Mouse (Mus musculus): Measurements from ENCODE around the gene Scaf1.
"Not testable (repeated sequence)": the region's sequence is repeated elsewhere in the genome, so short reads cannot be mapped to it uniquely, and the experiment has no call there.

Gene Scaf1

DNA sequence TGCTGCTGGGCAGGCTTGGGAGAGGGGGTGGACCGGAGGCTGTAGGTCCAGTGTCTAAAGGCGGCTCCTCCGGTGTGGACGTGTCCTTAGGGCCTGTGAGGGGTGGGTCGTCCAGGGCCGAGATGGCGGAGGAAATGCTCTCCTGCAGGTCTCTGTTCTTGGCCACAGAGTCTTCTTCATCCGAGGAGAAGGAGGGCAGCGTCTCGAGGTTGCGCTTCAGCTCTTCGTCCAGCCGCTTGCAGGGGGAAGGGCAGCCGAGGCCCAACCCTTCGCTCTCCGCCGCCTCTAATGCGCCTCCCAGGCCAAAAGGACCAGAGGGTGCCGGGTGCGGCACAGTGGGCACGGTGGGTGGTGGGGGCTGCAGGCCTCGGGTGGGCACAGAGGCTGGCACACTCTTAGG lies 29.6 kb upstream of the Scaf1 start:
- DNase-seq (ENCODE audit: low spot score in 2 of 2): no peak

DNA sequence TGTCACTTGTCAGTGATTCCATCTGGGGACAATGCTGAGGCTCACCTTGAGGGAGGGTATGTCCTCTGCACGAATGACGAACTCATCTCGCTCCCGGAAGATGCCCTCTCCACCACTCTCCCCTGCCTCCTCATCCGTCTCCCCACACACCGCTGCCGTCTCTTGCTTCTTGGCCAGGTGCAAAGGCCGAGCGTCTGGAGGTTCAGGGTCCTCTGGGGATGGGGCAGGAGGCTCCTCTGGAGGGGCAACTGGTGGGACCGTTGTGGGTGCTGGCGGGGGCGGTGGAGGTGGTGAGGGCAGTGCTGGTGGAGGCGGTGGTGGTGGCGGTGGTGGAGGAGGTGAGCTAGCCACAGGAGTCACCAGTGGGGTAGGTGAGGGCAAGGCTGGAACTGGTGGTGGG lies 27.1 kb upstream of the Scaf1 start:
- DNase-seq (ENCODE audit: low spot score in 2 of 2): no peak

DNA sequence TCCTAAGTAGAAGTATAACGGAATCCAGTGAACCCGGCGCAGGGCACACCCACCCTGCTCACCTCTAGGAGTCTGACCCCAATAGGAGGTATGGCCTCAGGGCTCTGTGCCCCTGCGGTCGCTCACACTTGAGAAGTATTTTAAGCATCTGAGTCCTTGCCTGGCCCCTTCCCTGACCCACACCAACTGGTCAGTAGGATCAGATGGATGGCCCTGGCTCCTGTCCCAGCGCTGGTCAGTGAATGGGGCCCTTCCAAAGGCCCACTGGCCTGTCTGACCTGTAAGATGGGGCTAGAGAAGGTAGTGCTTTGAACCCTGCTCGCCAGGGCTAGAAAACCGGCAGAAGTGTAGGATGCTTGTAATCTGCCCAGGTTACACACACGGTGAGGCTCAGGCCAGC lies 24.7 kb upstream of the Scaf1 start:
- DNase-seq (ENCODE audit: low spot score in 2 of 2): no peak

DNA sequence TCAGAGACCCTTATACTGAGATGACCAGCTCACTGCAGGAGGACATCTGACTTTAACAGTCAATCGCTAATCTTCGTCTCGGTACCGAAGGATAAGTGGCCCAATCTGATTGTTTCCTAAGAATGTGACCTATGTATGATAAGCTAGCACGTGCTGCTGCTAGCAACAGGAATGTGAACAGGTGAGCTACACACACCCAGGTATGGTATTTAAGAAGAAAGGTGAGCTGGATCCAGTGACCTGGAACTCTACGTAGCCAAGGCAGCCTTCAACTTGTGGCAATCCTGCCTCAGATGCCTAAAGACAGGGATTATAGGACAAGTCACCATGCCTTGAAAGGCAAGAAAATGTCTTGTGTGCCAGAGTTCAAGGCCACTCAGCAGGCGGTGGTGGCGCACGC lies 22.2 kb upstream of the Scaf1 start:
- DNase-seq (ENCODE audit: low spot score in 2 of 2): no peak

DNA sequence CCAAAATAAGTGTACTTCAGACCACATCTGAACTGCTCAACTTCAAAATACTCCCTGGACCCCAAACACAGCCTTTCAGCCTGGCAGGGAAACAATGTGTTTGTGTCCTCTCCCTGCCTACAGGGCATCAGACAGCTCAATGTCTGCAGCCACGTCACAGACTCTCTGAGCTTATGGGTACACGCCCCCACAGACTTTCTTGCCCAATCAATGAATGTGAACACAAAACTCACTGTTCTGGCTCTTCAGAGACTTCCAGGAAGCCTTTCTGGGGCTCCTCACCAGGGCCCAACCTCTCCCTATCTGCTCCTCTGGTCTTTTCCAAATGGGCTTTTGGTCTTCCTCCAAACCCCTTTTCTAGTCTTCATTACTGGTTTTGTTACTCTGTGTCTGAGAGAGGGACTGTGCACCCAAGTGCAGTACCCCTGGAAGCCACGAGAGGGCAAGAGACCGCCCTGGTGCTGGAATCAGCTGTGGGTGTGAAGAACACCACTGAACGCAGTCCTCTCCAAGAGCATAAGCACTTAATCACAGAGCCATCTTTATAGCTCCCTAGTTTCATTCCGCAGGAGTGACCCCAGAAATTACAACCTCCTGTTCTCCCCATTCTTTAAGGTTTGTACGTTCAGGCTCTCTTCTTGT lies 21.7 kb upstream of the Scaf1 start:
- peak; percentile 55 to 67 for DNase-seq (ENCODE audit: low spot score in 2 of 2)

DNA sequence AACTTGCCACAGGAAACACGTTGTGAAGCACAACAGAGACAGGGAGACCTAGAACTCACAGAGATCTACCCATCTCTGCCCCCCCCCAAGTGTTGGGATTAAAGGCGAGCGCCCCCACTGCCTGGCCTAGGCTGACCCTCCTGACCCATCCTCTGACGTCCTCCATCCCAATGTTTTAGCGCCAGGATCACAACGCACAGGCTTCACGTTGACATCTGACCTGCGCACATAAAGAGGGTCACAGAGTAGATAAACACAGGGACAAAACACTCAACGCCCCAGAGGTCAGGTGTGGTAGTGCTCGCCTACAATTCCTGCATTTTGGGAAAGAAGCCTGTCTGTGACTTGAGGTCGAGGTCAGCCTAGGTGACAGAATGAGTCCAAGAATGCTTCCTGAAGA lies 20.5 kb upstream of the Scaf1 start:
- DNase-seq (ENCODE audit: low spot score in 2 of 2): no peak

DNA sequence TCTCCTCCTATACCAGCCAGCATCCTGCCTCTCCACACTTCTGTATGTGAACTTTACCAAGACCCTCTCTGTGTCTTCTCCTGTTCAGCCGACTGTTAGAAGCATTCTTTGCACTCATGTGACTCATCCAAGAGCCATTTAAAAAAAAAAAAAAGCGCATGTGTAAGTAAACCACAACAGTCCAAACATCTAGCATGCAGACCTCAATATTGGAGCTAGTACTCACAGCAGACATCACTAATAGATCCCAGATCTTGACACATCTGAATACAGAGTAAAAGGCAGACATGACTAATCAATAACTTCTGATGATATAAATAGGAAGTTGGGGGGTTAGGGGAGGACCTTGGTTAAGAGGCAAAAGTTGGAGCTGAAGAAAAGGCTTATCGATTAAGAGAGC lies 19.5 kb upstream of the Scaf1 start:
- no peak for DNase-seq (ENCODE audit: low spot score in 2 of 2)

DNA sequence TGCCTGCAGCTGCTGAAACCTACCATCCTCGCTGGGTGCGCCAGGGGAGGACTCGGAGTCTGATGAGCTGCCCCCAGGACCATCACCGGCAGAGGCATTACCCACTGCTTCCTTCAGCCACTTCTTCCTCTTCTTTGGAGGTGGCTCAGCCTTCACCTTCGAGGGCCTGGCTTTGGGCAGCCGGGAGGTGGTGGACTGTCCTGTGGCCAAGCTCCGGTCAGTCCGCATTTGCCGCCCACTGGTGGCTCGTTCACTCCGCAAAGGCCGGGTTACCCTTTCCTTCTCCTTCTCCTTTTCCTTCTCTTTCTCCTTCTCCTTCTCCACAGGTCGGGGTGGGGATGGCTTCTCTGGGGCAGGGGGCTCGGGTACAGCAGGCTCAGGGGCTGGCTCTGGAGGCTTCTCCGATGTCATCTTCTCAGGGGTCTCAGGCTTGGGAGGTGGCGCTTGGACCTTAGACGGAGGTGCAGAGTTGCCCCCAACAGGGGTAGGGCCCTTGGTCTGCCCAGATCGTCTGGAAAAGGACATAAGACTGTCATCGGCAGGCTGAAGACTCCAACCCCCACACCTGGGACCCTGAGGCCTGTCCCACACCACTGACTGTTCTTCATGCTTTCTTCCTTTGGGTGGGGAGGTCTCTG lies 17.7 kb upstream of the Scaf1 start:
- no peak for DNase-seq (ENCODE audit: low spot score in 2 of 2)

DNA sequence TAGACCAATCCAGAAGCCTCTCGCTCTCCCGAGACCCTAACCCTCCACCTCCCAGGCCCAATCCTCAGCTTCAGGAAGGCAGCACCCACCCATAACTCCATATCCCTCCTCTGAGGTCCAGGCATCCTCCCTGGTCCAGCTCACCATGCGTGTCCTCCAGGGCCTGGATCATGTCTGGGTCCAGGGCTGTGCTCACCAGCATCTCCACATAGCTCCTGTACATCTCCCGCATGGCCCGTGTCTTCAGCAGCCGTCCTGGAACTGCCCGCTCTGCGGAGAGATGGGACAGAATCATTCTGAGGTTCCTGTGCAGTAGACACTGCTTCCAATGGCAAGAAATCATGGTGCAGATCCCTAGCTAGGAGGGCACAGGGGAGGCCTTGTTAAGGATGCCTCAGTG lies 14.7 kb upstream of the Scaf1 start:
- no peak for DNase-seq (ENCODE audit: low spot score in 2 of 2)

DNA sequence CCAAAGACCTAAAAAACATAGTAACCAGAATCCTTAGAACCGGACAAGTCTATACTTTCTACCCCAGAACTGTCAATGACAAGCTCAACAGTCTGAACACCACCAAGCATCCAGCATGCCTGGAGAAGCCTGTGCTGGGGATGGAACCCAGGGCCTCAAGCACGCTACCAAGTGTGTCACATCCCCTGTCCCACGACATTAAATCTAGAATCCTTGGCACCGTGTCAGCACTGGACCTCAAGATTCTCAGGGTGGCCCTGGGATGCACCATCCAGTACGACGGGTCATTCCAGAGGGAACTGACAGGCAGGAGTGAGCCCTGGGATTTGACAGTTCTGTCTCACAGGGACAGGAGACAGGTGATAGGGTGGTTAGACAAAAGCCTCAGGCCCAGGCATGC lies 13.8 kb upstream of the Scaf1 start:
- DNase-seq (ENCODE audit: low spot score in 2 of 2): no peak

DNA sequence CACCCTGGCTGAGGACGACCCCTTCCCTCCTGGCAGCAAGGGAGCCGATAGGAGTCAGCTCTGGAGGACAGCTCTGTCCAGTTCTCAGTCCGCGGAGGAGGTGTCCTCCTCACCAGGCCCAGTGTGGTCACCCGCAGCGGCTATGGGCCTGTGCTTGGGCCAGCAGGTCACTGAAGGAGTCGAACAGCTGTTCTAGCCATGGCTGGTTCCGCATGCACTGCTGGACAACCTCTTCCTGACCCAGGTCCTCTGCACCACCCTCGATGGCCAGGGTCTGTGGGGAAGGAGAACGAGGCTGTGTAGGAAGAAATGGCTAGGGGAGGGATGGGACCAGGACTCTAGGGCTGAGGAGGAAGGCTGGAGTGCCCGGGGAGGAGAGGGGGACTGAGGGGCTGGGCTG lies 12.2 kb upstream of the Scaf1 start:
- no peak for DNase-seq (ENCODE audit: low spot score in 2 of 2)

DNA sequence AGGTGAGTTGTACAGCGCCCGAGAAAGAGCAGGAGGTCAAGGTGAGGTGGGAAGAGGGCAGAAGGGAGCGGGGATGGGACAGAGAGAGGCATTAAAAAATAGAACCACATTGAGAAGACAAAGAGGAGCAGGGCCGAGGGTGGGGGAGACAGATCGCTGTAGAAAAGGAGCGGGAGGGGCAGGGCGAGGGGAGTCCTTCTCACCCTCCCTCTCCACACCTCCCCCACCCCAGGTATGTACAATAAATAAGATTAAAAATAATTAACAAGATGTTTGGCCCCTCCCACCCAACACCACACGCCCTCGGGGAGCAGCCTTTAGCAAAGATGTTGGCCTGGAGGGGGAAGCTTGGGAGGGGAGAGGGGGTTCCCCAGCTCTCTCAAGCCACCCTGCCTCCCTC lies 11.6 kb upstream of the Scaf1 start:
- DNase-seq (ENCODE audit: low spot score in 2 of 2): no peak

DNA sequence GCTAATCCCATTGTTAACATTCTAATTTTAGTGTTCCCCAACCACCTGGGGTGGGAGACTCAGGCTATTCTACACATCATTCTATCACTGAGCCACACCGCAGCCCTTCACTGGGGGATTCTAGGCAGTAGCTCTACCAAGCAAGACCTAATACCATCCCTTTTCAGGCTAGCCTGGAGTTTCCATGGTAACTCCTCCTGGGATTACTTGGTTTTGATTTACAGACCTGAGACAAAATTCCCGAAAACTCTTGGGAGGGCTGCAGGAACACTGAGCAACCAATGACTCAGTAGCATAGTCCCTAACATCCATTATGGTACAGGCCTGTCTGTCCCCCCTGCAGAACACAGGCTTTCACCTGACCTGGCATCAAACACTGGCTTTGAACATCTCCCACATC lies 10.1 kb upstream of the Scaf1 start:
- DNase-seq (ENCODE audit: low spot score in 2 of 2): no peak

DNA sequence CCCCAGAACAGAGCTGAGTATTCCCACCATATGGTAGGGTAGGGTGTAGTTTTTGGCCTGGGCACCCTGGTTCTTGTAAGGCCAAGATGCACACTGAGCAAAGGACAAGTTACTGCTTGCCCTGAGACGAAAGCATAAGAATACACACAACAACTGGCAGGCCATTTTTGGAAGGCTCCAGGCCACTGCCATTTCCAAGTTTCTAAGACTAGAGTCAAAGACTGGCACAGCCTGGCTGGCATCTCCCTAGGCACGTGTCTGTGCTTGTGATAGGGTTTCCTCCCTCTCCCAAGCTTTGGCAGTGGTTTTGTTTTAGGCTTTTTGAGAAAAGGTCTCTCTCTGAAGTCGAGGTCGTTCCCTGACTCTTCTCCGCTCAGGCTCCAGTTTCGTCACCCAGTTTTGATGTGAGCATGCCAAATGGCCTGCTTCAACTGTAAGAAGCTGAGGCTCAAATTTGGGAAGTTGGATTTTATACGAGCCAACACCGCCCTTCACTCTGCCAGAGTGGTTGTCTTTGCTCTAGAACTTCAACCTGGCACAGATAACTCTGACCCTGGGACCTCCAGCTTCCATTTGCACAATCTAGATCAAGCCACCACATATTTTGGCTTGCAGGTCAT lies 9.5 kb upstream of the Scaf1 start:
- DNase-seq (ENCODE audit: low spot score in 2 of 2): no peak

DNA sequence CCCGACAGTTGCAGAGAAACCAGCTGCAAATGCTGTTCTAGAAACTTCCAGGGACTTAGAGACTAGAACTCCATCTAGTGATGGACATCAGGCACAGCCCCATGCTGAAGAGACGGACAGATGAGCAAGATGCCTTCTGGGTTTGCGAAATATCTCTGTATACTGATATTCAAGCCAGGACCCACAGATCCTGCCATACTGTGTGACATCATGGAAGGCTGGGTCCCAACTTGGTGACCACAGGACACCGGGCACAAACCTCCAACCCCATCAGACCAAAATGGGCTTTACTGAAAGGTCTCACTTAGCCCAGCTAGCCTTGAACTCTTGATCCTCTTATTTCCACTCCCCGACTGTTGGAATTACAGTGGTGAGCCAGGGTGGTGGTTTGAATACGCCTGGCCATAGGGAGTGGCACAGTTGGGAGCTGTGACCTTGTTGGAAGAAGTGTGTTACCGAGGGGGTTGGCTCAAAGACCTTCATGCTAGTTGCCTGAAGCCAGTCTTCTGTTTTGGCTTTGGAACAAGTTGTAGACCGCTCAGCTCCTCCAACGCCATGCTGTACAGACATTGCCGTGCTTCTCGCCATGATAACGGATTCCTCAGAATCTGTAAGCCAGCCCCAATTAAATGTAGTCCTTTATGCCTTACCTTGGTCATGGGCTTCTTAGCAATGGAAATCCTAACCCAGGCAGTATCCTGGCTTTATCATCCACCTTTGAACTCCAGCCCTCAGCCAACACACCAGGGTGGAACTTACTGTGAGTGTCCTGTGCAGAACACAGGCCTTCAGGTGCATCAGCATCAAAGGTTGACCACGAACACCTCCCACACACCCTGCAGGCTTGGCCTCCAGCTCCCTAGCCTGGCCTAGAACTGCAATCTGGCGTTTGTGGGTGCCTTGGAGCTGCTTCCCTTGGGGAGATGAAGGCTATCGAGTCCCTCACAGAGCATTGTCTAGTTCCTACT lies 8.4 kb upstream of the Scaf1 start:
- DNase-seq (ENCODE audit: low spot score in 2 of 2): no peak

DNA sequence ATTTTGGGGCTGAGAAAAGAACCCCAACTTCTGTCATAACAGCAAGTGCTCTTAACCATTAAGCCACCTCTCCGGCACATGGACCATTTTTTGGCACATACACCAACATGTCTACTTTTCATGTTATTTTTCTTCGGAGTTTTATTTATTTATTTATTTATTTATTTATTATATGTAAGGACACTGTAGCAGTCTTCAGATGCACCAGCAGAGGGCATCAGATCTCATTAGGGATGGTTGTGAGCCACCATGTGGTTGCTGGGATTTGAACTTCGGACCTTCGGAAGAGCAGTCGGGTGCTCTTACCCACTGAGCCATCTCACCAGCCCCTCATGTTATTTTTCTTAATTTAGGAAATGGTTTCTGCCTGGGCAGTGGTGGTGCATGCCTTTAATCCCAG lies 7.5 kb upstream of the Scaf1 start:
- DNase-seq (ENCODE audit: low spot score in 2 of 2): not testable (repeated sequence)

DNA sequence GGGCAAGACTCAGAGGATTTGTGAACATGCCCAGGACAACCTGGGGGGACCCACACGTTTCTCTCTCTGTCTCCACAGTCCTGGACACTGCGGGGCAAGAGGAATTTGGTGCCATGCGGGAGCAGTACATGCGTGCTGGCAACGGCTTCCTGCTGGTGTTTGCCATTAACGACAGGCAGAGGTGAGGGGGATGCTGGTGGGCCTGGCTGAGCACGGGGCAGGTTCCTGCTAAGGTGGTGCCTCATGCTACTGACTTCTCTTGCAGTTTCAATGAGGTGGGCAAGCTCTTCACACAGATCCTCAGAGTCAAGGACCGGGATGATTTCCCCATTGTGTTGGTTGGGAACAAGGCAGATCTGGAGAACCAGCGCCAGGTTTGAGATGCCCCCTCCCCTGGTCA lies 4.1 kb upstream of the Scaf1 start:
- DNase-seq (ENCODE audit: low spot score in 2 of 2): no peak

DNA sequence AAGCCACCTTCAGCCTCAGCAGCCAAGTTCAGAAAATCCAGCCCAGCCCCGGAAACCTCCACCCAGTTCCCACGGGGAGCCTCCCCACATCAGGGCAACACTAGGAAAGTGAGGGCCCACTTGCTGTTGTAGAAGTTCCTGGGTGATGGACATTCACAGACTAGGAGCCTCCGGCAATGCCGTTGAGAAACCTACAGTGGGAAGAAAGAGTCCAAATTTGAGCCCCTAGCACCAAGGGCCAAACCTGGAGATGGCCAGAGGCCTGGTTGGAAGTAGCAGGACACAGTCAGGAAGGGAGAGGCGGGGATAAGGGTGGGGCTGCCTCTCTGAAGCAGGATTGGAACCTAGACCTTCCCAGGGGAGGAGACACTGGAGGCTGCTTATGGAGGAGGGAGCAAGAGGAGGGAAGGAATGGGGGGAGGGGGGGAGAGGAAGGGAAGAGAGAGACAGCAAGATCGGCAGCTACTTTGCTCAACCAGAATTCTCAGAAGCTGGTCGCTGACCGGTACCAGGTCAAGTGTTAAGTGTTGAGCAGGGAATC lies 2.9 kb upstream of the Scaf1 start:
- no peak for DNase-seq (ENCODE audit: low spot score in 2 of 2)

DNA sequence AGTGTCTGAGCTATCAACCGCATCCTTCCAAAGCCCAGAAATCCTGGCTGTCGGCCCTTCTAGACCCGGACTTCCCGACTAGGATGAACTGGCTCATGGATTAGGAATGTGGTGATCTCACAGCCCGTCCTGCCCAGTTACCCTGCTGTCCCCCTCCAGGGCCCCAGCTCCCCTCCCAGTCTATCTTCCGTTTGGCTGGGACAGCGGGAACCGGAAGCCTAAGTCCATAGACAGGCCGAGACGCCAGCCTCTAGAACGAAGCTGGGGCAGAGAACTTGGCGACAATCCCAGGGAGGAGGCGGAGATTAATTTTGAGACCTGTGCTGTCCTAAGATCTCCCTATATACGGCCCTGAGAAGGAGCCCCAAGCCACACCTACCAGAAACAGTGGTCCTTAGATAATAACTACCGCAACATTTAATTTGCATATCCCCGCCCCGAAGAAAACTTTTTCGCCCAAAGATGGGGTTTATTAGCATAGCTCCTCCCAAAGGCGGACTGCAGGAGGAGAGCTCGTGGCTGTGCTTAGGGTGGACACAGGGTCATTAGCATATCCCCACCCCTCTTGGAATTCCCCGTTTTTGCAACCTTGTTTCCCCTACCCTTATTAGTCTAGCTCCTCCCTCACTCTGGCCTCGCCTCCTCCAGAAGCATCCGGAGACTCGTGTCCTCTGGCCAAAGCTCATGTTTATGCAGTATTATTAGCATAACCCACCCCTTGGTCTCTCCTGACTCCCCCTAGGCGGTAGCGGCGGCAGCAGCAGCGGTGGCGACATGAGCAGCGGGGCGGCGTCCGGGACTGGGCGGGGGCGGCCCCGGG lies 1.3 kb upstream of the Scaf1 start, which contains the start of gene Rras:
TSS of gene Rras (plus strand) at position 720 of the 820 bp plus-strand sequence.
- DNase-seq (ENCODE audit: low spot score in 2 of 2): peak; percentile 96

DNA sequence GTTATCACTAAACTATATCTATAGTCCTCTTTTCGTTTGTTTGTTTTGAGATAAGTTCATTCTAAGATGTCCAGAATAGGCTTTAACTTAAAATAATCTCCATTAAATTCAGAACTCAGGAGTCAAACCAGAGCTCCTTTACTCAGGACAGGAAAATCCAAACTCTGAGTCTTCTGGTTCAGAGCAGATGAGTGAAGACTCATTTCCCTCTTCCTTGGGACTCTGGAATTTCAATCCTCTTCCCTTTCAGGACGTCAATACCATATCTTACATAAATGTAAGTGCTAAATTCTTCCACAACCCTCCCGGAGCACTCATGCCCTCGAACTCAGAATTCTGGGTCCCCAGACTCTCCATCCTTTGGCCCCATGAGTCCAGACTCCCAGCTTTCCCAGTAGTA lies 598 bp upstream of the Scaf1 start:
- DNase-seq (ENCODE audit: low spot score in 2 of 2): no peak

DNA sequence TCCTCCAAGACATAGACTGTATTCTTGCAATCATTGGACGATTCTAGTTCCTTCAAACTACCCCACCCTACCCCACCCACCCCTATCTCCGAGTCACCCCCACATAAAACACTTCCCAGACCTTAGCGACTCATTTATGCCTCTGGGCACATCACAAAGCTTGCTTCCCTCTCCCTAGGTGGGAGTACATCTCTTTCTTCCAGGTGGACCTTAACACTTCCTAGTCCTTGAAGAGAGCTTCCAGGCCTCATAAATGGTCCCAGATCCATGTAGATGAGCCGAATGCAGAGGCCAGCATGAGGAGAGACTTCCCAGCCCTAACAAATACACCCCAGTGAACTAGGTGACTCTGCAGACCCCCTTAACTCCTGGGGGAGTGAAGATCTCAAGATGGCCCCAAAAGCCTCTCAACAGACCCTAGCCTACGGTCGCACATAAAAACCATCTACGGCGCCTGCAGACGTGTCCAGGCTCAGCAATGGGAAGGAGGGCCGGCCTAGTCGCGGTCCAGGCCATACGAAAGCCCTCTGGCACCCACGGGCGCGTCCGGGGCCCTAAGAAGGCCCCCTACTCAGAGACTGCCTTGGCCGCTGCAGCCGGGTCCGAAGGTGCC lies 713 bp downstream of the Scaf1 start:
- peak in 1 of 2 experiments; percentile 7 for DNase-seq (ENCODE audit: low spot score in 2 of 2)

Data from natural killer cell, adult 2 months (primary cell).